8 mouse cellular contexts compared by ENCODE assay signal in genomic region chr4:117681931-117682461, GRCm38 (mm10). TPM values are rescaled to one million over a fixed set of nuclear protein-coding genes. Genes with fewer than 3 reads are reported as not detected.
A peak's percentile ranks its signal among the peaks of the same experiment; 100 is the strongest.
DNase-seq lines count a peak whose midpoint lies in the region; ATAC-seq lines count a peak whose summit lies in the region.

Dmap1 (minus strand) TSS chr4:117682273.

- no peaks in the 10 kb centered on the region for H3K27me3 ChIP-seq in forebrain, embryonic 10.5 days (ENCODE audit: poor library complexity, severe bottlenecking)
- no peaks in the 10 kb centered on the region for H3K27me3 ChIP-seq in heart, embryonic 15.5 days
- H3K27me3 ChIP-seq in liver, embryonic 15.5 days = no peaks in the 10 kb centered on the region
- no peaks in the 10 kb centered on the region for H3K27me3 ChIP-seq in neural tube, embryonic 12.5 days (replicated peaks)

- peak within 1 kb of the TSS; percentile 77 for H3K9ac ChIP-seq in heart, embryonic 15.5 days
- peak within 1 kb of the TSS; percentile 82 for H3K9ac ChIP-seq in liver, embryonic 15.5 days
- H3K9ac ChIP-seq in neural tube, embryonic 12.5 days = peak within 1 kb of the TSS; percentile 74

- DNase-seq in CD8-positive naive resting alpha-beta T cell, adult 2 months (ENCODE audit: low read depth in 2 of 2, low spot score in 2 of 2) = peak; percentile 74
- DNase-seq in c-Kit-negative CD71-positive TER-119-positive erythroid progenitor cells, embryonic 14.5 days (ENCODE audit: low read depth, low spot score) = peak; percentile 75
- DNase-seq in forebrain, embryonic 10.5 days (ENCODE audit: extremely low spot score, low spot score) = peak; percentile 89
- DNase-seq in kidney, postnatal 25 days = peak; percentile 85 to 89
- DNase-seq in telencephalon, adult 2 months (ENCODE audit: low read depth, low spot score) = peak; percentile 82

- H3K27ac ChIP-seq in forebrain, embryonic 10.5 days = peak within 1 kb of the TSS; percentile 91
- peak within 1 kb of the TSS; percentile 55 for H3K27ac ChIP-seq in heart, embryonic 15.5 days
- peak within 1 kb of the TSS; percentile 70 for H3K27ac ChIP-seq in liver, embryonic 15.5 days (replicated peaks)
- H3K27ac ChIP-seq in neural tube, embryonic 12.5 days = no peak within 1 kb of the TSS

- peaks cover 40% of the 10 kb centered on the region for H3K36me3 ChIP-seq in forebrain, embryonic 10.5 days (replicated peaks)
- H3K36me3 ChIP-seq in heart, embryonic 15.5 days = peaks cover 28% of the 10 kb centered on the region; the same call in 1 of the 2 replicates
- peaks cover 34% of the 10 kb centered on the region for H3K36me3 ChIP-seq in liver, embryonic 15.5 days (replicated peaks)
- peaks cover 28% of the 10 kb centered on the region for H3K36me3 ChIP-seq in neural tube, embryonic 12.5 days

- H3K4me2 ChIP-seq in heart, embryonic 15.5 days = peak within 1 kb of the TSS; percentile 91
- peak within 1 kb of the TSS; percentile 84 for H3K4me2 ChIP-seq in liver, embryonic 15.5 days
- peak within 1 kb of the TSS; percentile 95 for H3K4me2 ChIP-seq in neural tube, embryonic 12.5 days (replicated peaks)

- under 1% methylated on average over 33 of the region's 33 CpGs for WGBS in forebrain, embryonic 10.5 days
- under 1% methylated on average over 33 of the region's 33 CpGs for WGBS in heart, embryonic 15.5 days
- under 1% methylated on average over 33 of the region's 33 CpGs for WGBS in liver, embryonic 15.5 days (ENCODE audit: insufficient replicate concordance)
- WGBS in neural tube, embryonic 12.5 days = 1% methylated on average over 33 of the region's 33 CpGs

- peaks cover 24% of the 10 kb centered on the region for H3K4me1 ChIP-seq in forebrain, embryonic 10.5 days
- peaks cover 10% of the 10 kb centered on the region for H3K4me1 ChIP-seq in heart, embryonic 15.5 days (replicated peaks)
- peaks cover 21% of the 10 kb centered on the region for H3K4me1 ChIP-seq in liver, embryonic 15.5 days (replicated peaks)
- H3K4me1 ChIP-seq in neural tube, embryonic 12.5 days = peaks cover 12% of the 10 kb centered on the region

- H3K9me3 ChIP-seq in forebrain, embryonic 10.5 days = no peaks in the 10 kb centered on the region
- no peaks in the 10 kb centered on the region for H3K9me3 ChIP-seq in heart, embryonic 15.5 days (replicated peaks)
- H3K9me3 ChIP-seq in liver, embryonic 15.5 days (replicated peaks) = no peaks in the 10 kb centered on the region
- no peaks in the 10 kb centered on the region for H3K9me3 ChIP-seq in neural tube, embryonic 12.5 days

- ATAC-seq in heart, embryonic 15.5 days (replicated peaks; ENCODE audit: insufficient number of reproducible peaks, insufficient read depth, low FRiP score, low read depth) = peak; percentile 84
- ATAC-seq in liver, embryonic 15.5 days (ENCODE audit: insufficient read depth) = peak; percentile 77
- ATAC-seq in neural tube, embryonic 12.5 days (ENCODE audit: low FRiP score, low read depth) = peak; percentile 81

- H3K4me3 ChIP-seq in forebrain, embryonic 10.5 days = peak within 1 kb of the TSS; percentile 71
- H3K4me3 ChIP-seq in heart, embryonic 15.5 days = peak within 1 kb of the TSS; percentile 91
- peak within 1 kb of the TSS; percentile 86 for H3K4me3 ChIP-seq in liver, embryonic 15.5 days (replicated peaks)
- H3K4me3 ChIP-seq in neural tube, embryonic 12.5 days = peak within 1 kb of the TSS; percentile 84

RNA-seq across cellular contexts. Expression of gene Dmap1, which starts in this region (rescaled TPM):
- polyA plus RNA-seq in forebrain, embryonic 10.5 days (2016; fragmentation: Nextera tagmentation; extraction: Ambion mirVana) = 72.3 and 76.1 TPM in 2 replicates
- polyA plus RNA-seq in heart, embryonic 15.5 days (2015; fragmentation: Nextera tagmentation; extraction: Ambion mirVana) = 35.8 and 43.1 TPM in 2 replicates
- 17.6 and 19.1 TPM in 2 replicates for polyA plus RNA-seq in liver, embryonic 15.5 days (2015; fragmentation: Nextera tagmentation; extraction: Ambion mirVana)
- 66.3 and 77.5 TPM in 2 replicates for polyA plus RNA-seq in neural tube, embryonic 12.5 days (2016; fragmentation: Nextera tagmentation; extraction: Ambion mirVana)
